Mouse (Mus musculus): ENCODE measurements at regions not wholly inside any gene's neighbourhood (a gene's known extent, or its start where the extent isn't known, plus 50 kb on each side); places are given as distances from the start of the nearest gene placed in this dataset.

- no peak overlapping the region for H3K4me3 ChIP-seq
- H3K27ac ChIP-seq: no peak overlapping the region
- no peak for DNase-seq (ENCODE audit: extremely low spot score in 1 of 2, low spot score in 2 of 2)
- intact Hi-C loops (cut with DNase I): no loop called here
- no peak for TF ChIP-seq CTCF (IDR thresholded peaks at IDR 0.05)
Observed at GRCm38 (mm10) chr1:186312008-186312407, 194.9 kb upstream of the Lyplal1 start.

- no peak for DNase-seq (ENCODE audit: extremely low spot score in 1 of 2, low spot score in 2 of 2)
- intact Hi-C loops (cut with DNase I): no loop called here
- Histone ChIP-seq H3K27ac (no peak overlapping the region), H3K4me3 (no peak overlapping the region)
- no peak for TF ChIP-seq CTCF (IDR thresholded peaks at IDR 0.05)
Observed at GRCm38 (mm10) chr1:186307627-186308026, 190.5 kb upstream of the Lyplal1 start.

- no peak for TF ChIP-seq CTCF (IDR thresholded peaks at IDR 0.05)
- intact Hi-C loops (cut with DNase I): no loop called here
- Histone ChIP-seq H3K4me3 (no peak overlapping the region), H3K27ac (no peak overlapping the region)
- no peak for DNase-seq (ENCODE audit: extremely low spot score in 1 of 2, low spot score in 2 of 2)
Observed at GRCm38 (mm10) chr1:186297464-186297863, 180.4 kb upstream of the Lyplal1 start.

- intact Hi-C loops (cut with DNase I): no loop called here
- no peak for TF ChIP-seq CTCF (IDR thresholded peaks at IDR 0.05)
- H3K4me3 ChIP-seq: no peak overlapping the region
- DNase-seq (ENCODE audit: extremely low spot score in 1 of 2, low spot score in 2 of 2): no peak
- no peak overlapping the region for H3K27ac ChIP-seq
Observed at GRCm38 (mm10) chr1:186295201-186295600, 178.1 kb upstream of the Lyplal1 start.

- Histone ChIP-seq H3K27ac (no peak overlapping the region), H3K4me3 (no peak overlapping the region)
- DNase-seq (ENCODE audit: extremely low spot score in 1 of 2, low spot score in 2 of 2): no peak
- intact Hi-C loops (cut with DNase I): no loop called here
- no peak for TF ChIP-seq CTCF (IDR thresholded peaks at IDR 0.05)
Observed at GRCm38 (mm10) chr1:186294635-186295034, 177.5 kb upstream of the Lyplal1 start.

GRCm38 (mm10) chr1:186289117-186289516, 172.0 kb upstream of the Lyplal1 start:
- no peak for TF ChIP-seq CTCF (IDR thresholded peaks at IDR 0.05)
- no peak overlapping the region for H3K4me3 ChIP-seq
- no peak overlapping the region for H3K27ac ChIP-seq
- no peak for DNase-seq (ENCODE audit: extremely low spot score in 1 of 2, low spot score in 2 of 2)
- intact Hi-C loops (cut with DNase I): no loop called here

- Histone ChIP-seq H3K4me3 (no peak overlapping the region), H3K27ac (no peak overlapping the region)
- intact Hi-C loops (cut with DNase I): no loop called here
- no peak for TF ChIP-seq CTCF (IDR thresholded peaks at IDR 0.05)
- DNase-seq (ENCODE audit: extremely low spot score in 1 of 2, low spot score in 2 of 2): no peak
Observed at GRCm38 (mm10) chr1:186287831-186288230, 170.7 kb upstream of the Lyplal1 start.

GRCm38 (mm10) chr1:186286401-186286800, 169.3 kb upstream of the Lyplal1 start:
- intact Hi-C loops (cut with DNase I): no loop called here
- Histone ChIP-seq H3K4me3 (no peak overlapping the region), H3K27ac (no peak overlapping the region)
- TF ChIP-seq CTCF (IDR thresholded peaks at IDR 0.05): no peak
- DNase-seq (ENCODE audit: extremely low spot score in 1 of 2, low spot score in 2 of 2): no peak

- H3K27ac ChIP-seq: no peak overlapping the region
Observed at GRCm38 (mm10) chr1:186277981-186278634, 161.0 kb upstream of the Lyplal1 start.

GRCm38 (mm10) chr1:186271436-186271835, 154.3 kb upstream of the Lyplal1 start:
- DNase-seq (ENCODE audit: extremely low spot score in 1 of 2, low spot score in 2 of 2): no peak
- no peak for TF ChIP-seq CTCF (IDR thresholded peaks at IDR 0.05)
- H3K4me3 ChIP-seq: no peak overlapping the region
- intact Hi-C loops (cut with DNase I): no loop called here
- no peak overlapping the region for H3K27ac ChIP-seq

More at GRCm38 (mm10) chr1:186277981-186278634, 161.0 kb upstream of the Lyplal1 start:
- no peak for TF ChIP-seq CTCF (IDR thresholded peaks at IDR 0.05)
- H3K4me3 ChIP-seq: peak overlapping the region; percentile 17; the same call in 1 of the 2 replicates
- intact Hi-C loops (cut with DNase I): no loop called here
- no peak for DNase-seq (ENCODE audit: extremely low spot score in 1 of 2, low spot score in 2 of 2)

GRCm38 (mm10) chr1:186267317-186267716, 150.2 kb upstream of the Lyplal1 start:
- TF ChIP-seq CTCF (IDR thresholded peaks at IDR 0.05): no peak
- no peak overlapping the region for H3K4me3 ChIP-seq
- DNase-seq (ENCODE audit: extremely low spot score in 1 of 2, low spot score in 2 of 2): no peak
- intact Hi-C loops (cut with DNase I): no loop called here
- H3K27ac ChIP-seq: no peak overlapping the region

- intact Hi-C loops (cut with DNase I): loop anchor here (5.0 kb wide), 1 partner anchor 273 kb away; no protein-coding TSS in a partner anchor
- Histone ChIP-seq H3K27ac (no peak overlapping the region), H3K4me3 (no peak overlapping the region)
- no peak for TF ChIP-seq CTCF (IDR thresholded peaks at IDR 0.05)
- no peak for DNase-seq (ENCODE audit: extremely low spot score in 1 of 2, low spot score in 2 of 2)
Observed at GRCm38 (mm10) chr1:186264639-186265038, 147.5 kb upstream of the Lyplal1 start.

GRCm38 (mm10) chr1:186263955-186264354, 146.8 kb upstream of the Lyplal1 start:
- no peak for DNase-seq (ENCODE audit: extremely low spot score in 1 of 2, low spot score in 2 of 2)
- TF ChIP-seq CTCF (IDR thresholded peaks at IDR 0.05): no peak
- H3K27ac ChIP-seq: no peak overlapping the region
- intact Hi-C loops (cut with DNase I): loop anchor here (5.0 kb wide), 1 partner anchor 273 kb away; no protein-coding TSS in a partner anchor
- no peak overlapping the region for H3K4me3 ChIP-seq
